Mouse (Mus musculus) lung, postnatal 0 days (tissue): ENCODE results near the gene Rasal1.

Source experiments
- CTCF ChIP-seq: IDR thresholded peaks from 2 replicates; pipeline ENCODE4 v1.5.1; 2016; ENCODE audit warnings: antibody characterized with exemption, mild to moderate bottlenecking
- EP300 ChIP-seq: IDR thresholded peaks from 2 replicates; pipeline ENCODE4 v1.6.1; 2016; ENCODE audit warnings: antibody characterized with exemption, mild to moderate bottlenecking, control low read depth

DNA sequence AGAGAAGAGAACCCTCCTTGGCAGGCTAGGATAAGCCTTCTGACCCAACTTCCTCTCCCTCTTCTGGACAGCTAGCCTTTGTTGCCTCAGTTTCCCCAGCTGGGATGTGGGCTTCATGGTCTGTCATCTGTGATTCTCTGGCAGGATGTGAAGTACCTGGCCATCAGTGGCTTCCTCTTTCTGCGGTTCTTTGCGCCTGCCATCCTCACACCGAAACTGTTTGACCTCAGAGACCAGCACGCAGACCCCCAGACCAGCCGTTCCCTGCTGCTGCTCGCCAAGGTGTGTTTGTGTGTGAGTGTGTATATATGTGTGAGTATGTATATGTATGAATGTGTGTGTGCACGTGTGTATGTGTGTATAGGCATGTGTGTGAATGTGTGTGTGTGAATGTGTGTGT, 21.5 kb downstream of the Rasal1 start:
- TF ChIP-seq CTCF (no peak), EP300 (no peak)
